Mouse (Mus musculus): ENCODE data around the gene ccdc198. TPM values are rescaled to one million over a fixed set of nuclear protein-coding genes. Genes with fewer than 3 reads are reported as not detected.
"Not testable (repeated sequence)": the region's sequence is repeated elsewhere in the genome, so short reads cannot be mapped to it uniquely, and the experiment has no call there.

ccdc198 gene
- not detected in 2 replicates for total RNA-seq (2017)

- no peak for ATAC-seq (ENCODE audit: extremely low read depth, insufficient number of reproducible peaks, low FRiP score, poor library complexity, severe bottlenecking)
Measured at GRCm38 (mm10) chr14:49245126-49245714, at the start of gene ccdc198. Gene ccdc198, minus strand, starts transcription at chr14:49245474.

- ATAC-seq (ENCODE audit: extremely low read depth, insufficient number of reproducible peaks, low FRiP score, poor library complexity, severe bottlenecking) = no peak
Measured at GRCm38 (mm10) chr14:49293802-49294449, 48.7 kb upstream of the ccdc198 start.

GRCm38 (mm10) chr14:49290029-49290745 is 44.9 kb upstream of the ccdc198 start:
- ATAC-seq (ENCODE audit: extremely low read depth, insufficient number of reproducible peaks, low FRiP score, poor library complexity, severe bottlenecking) = no peak

DNA sequence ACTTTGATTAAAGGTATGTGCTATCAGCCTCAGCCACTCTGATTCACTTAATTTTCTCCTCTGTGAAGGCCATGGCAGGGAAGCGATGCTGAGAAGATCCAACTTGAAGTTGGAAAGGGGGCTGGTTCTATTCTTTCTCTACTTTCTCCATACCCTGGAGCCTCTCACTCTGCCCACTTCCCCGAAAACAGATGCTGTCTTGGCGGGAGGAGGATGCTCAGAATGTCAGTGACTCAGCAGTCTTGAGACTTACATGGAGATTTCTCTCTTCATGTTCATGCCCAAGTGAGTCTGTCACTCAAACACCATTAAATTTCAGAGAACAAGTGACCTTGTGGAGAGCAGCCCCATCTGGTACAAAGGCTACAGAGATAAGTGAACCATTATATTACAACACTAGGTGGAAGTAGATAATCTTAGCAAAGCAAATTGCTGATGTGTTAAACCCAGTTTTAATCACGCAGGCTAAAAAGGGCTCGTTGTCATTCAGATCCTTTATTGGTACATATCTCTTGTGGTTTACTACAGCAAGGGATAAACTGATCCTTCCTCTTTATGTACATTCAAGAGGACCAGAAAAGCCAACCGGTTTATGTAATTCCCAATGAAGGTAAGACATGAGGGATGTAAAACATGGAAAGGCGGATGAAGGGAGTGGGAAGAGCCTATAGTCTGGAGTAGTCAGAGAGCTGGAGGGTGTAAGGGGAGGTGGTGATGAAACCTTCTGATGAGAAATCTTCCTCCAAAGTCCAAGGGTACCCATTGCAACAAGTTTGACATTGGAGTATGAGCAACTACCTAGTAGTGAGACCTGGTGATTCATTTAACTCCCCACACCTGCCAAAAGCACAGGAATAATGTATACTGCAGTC is 38.7 kb upstream of the ccdc198 start:
- ATAC-seq (ENCODE audit: extremely low read depth, insufficient number of reproducible peaks, low FRiP score, poor library complexity, severe bottlenecking) = no peak

GRCm38 (mm10) chr14:49278880-49279279 is 33.6 kb upstream of the ccdc198 start:
- no peak for ATAC-seq (ENCODE audit: extremely low read depth, insufficient number of reproducible peaks, low FRiP score, poor library complexity, severe bottlenecking)

GRCm38 (mm10) chr14:49278479-49278878 is 33.2 kb upstream of the ccdc198 start:
- not testable (repeated sequence) for ATAC-seq (ENCODE audit: extremely low read depth, insufficient number of reproducible peaks, low FRiP score, poor library complexity, severe bottlenecking)

DNA sequence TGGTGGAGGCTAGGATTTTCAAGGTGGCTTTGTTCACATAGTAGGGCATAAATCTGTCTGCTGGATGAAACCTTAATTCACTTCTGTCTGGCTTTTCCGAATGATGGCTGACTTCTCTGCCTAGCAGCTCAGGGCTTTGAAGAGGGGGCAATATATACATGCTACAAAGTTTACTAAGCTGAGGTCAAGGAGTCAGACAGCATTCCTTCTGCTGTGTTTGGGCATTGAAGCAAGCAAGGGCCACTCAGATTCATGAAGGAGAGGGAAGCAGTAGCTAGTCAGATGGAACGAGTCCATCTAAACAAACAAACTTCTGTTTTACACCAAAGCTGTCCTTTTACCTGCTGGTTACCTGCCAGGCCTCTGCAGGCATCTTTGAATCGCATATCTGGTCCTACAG is 32.4 kb upstream of the ccdc198 start:
- no peak for ATAC-seq (ENCODE audit: extremely low read depth, insufficient number of reproducible peaks, low FRiP score, poor library complexity, severe bottlenecking)

DNA sequence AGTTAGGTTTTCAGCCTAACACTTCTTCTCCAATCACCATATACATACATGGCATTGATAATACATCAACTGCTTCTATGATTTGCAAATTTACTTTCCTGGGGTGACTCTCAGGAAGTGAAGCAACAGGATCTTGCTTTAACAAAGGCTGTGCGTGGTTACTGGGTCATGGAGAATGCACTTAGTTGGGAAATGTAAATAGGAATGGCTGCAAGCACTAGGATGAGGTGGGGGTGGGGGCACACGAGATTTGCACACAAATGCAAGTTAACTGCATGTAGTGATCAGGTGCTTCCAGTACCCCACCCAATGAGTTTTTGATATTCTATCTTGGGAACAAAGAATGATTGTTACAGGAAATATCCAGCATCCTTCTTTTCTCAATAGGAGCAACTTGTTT is 30.1 kb upstream of the ccdc198 start:
- no peak for ATAC-seq (ENCODE audit: extremely low read depth, insufficient number of reproducible peaks, low FRiP score, poor library complexity, severe bottlenecking)

DNA sequence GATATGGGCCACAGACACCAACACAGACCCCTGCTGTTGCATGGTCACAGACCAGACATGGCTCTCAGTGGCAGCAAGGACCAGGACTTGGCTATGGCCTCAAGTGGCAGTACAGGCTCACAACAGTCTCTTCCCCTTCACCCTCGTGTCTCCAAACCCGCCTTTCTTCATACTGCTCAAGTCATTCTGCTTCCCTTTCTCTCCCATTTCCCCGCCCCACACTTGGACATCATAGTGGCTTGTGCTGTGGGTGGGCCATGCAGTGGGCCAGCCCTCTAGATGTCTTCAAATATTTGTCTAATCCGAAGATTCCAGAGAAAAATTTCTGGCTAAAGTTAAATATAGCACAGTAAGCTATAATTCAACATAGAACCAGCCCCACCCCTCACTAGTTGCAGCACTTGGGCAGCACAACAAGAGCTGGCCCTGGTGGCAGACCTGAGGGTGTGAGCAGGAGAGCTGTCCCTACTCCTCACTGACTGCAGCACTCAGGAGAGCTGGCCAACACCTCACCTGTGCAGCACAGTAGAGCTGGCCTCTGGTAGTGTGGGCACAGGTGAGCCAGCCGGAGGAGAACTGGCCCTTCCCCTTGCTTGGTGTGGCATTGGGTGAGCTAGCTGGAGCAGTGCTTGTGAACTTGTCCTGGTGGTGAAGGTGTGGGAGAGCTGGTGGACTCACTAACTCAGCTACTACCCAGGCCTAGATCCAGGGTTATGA is 20.2 kb upstream of the ccdc198 start:
- ATAC-seq (ENCODE audit: extremely low read depth, insufficient number of reproducible peaks, low FRiP score, poor library complexity, severe bottlenecking) = no peak

DNA sequence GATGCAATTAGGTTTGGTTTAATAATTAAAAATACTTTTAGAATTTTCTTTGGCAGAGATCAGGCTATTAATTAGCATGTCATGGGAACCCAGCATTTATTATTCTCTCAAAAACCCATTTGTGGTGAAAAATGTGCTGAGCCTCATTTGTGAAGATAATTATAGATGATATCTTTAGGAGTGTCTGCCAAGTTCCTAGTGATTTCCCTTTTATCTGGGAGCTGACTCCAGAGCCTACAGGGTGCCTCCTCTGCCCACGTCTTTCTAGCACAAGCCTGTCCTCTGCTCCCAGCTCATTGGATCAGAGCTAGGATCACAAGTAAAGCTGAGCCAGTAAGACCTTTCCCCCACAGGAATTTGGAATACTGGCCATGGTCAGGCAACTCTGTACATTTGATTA is 3.8 kb downstream of the ccdc198 start:
- ATAC-seq (ENCODE audit: extremely low read depth, insufficient number of reproducible peaks, low FRiP score, poor library complexity, severe bottlenecking) = no peak

- no peak for ATAC-seq (ENCODE audit: extremely low read depth, insufficient number of reproducible peaks, low FRiP score, poor library complexity, severe bottlenecking)
Measured at GRCm38 (mm10) chr14:49238206-49238605, 7.1 kb downstream of the ccdc198 start.

GRCm38 (mm10) chr14:49234788-49235515 is 10.3 kb downstream of the ccdc198 start:
- ATAC-seq (ENCODE audit: extremely low read depth, insufficient number of reproducible peaks, low FRiP score, poor library complexity, severe bottlenecking) = peak; percentile 72

GRCm38 (mm10) chr14:49231845-49232244 is 13.4 kb downstream of the ccdc198 start:
- no peak for ATAC-seq (ENCODE audit: extremely low read depth, insufficient number of reproducible peaks, low FRiP score, poor library complexity, severe bottlenecking)

GRCm38 (mm10) chr14:49226986-49227385 is 18.3 kb downstream of the ccdc198 start:
- no peak for ATAC-seq (ENCODE audit: extremely low read depth, insufficient number of reproducible peaks, low FRiP score, poor library complexity, severe bottlenecking)

GRCm38 (mm10) chr14:49226471-49226870 is 18.8 kb downstream of the ccdc198 start:
- ATAC-seq (ENCODE audit: extremely low read depth, insufficient number of reproducible peaks, low FRiP score, poor library complexity, severe bottlenecking) = no peak

- ATAC-seq (ENCODE audit: extremely low read depth, insufficient number of reproducible peaks, low FRiP score, poor library complexity, severe bottlenecking) = peak; percentile 81
Measured at GRCm38 (mm10) chr14:49221771-49222170, 23.5 kb downstream of the ccdc198 start.

DNA sequence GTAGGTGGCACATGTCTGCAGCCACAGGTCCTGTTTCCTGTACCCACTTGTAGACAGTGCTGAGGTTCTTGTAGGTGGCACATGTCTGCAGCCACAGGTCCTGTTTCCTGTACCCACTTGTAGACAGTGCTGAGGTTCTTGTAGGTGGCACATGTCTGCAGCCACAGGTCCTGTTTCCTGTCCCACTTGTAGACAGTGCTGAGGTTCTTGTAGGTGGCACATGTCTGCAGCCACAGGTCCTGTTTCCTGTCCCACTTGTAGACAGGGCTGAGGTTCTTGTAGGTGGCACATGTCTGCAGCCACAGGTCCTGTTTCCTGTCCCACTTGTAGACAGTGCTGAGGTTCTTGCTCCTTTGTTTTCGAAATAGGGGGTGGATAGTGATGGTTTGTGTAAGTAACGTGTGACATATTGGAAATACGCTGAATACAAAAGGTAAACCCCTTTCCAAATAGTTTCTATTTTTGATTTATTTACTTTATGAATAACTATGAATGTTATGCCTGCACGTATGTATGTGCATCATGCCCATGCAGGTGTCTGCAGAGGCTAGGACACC is 25.7 kb downstream of the ccdc198 start:
- ATAC-seq (ENCODE audit: extremely low read depth, insufficient number of reproducible peaks, low FRiP score, poor library complexity, severe bottlenecking) = not testable (repeated sequence)

- 0 out of 2 replicates have a peak, but pooled peaks have one; percentile 18 for ATAC-seq (ENCODE audit: extremely low read depth, insufficient number of reproducible peaks, low FRiP score, poor library complexity, severe bottlenecking)
Measured at GRCm38 (mm10) chr14:49218677-49219076, 26.6 kb downstream of the ccdc198 start.
